Mouse (Mus musculus) embryo, embryonic 10 days (tissue): ENCODE results near the gene Trabd2b.

Experiments
- DNase-seq: peaks from one replicate; pipeline ENCODE4 v3.0.0-alpha.2; 2015; ENCODE audit warnings: low spot score

Trabd2b gene

GRCm38 (mm10) chr4:114442661-114443060, 36.1 kb downstream of the Trabd2b start:
- DNase-seq = no peak

- no peak for DNase-seq
Observed at GRCm38 (mm10) chr4:114448393-114449052, 42.0 kb downstream of the Trabd2b start.

GRCm38 (mm10) chr4:114453101-114453500, 46.6 kb downstream of the Trabd2b start:
- no peak for DNase-seq

DNA sequence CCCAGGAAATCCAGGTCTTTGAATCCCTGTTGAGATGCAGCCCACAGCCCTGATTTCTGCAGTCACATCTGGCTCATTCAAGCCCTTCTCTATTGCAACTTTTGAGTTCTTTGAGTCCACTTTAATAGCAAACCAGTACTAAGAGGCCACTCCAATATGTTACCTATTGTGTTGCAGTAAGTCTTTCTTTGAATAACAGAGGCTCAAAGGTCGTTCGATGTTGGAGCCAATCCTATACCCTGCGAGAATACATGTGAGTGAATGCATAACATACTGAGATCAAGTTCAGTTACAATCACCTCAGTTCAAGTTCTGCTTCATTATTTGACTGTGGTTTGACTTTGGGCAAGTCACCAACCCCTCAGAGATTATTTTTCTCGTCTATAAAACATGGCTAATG, 47.5 kb downstream of the Trabd2b start:
- no peak for DNase-seq

- no peak for DNase-seq
Observed at GRCm38 (mm10) chr4:114454495-114455186, 48.1 kb downstream of the Trabd2b start.

- DNase-seq = no peak
Observed at GRCm38 (mm10) chr4:114457111-114457510, 50.6 kb downstream of the Trabd2b start.

DNA sequence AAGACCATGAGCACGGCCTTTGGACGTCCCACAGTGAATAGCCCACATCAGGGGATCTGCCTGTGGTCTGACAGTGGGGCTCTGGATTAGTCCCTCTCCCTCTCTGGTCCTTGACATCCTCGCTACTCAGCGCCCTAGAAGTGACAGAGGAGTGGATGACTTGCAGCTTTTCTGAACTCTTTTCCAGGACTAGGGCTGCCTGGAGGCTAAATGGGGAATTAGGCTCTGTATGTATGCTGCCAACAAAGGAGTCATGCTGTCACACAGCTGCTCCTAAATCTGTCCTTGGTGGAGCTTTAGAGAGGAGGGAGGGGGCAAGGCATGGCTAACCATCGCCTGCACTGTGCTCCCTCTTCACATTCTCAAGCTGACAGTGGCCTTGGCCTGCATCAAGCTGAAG, 53.1 kb downstream of the Trabd2b start:
- no peak for DNase-seq

- DNase-seq = no peak
Observed at GRCm38 (mm10) chr4:114460401-114460800, 53.9 kb downstream of the Trabd2b start.

GRCm38 (mm10) chr4:114461093-114461492, 54.6 kb downstream of the Trabd2b start:
- DNase-seq = no peak

DNA sequence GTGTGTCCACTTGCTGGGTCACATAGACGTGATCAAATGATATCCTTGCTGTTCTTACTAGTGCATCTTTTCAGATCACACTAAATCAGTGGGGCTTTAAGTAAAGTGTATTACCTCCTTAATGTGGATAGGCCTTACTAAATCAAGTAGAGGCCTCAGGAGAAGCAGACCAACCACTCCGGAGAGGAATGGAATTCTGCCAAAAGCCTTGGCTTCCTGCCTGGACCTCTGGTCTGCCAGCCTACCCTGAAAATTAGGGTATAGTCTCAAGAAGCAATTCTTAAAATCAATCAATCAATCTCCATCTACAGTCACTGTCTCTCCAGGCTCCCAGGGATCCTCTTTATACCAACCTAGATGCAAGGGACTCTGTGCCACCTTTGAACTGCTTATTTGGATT, 59.1 kb downstream of the Trabd2b start:
- DNase-seq = no peak

GRCm38 (mm10) chr4:114467371-114468094, 61.0 kb downstream of the Trabd2b start:
- no peak for DNase-seq

GRCm38 (mm10) chr4:114468095-114468429, 61.5 kb downstream of the Trabd2b start:
- DNase-seq = peak; percentile 15

- no peak for DNase-seq
Observed at GRCm38 (mm10) chr4:114469881-114470280, 63.4 kb downstream of the Trabd2b start.

GRCm38 (mm10) chr4:114472143-114472542, 65.6 kb downstream of the Trabd2b start:
- peak; percentile 40 for DNase-seq

- no peak for DNase-seq
Observed at GRCm38 (mm10) chr4:114476316-114476715, 69.8 kb downstream of the Trabd2b start.

- DNase-seq = peak; percentile 47
Observed at GRCm38 (mm10) chr4:114477082-114477771, 70.7 kb downstream of the Trabd2b start.

GRCm38 (mm10) chr4:114481518-114481917, 75.0 kb downstream of the Trabd2b start:
- no peak for DNase-seq

DNA sequence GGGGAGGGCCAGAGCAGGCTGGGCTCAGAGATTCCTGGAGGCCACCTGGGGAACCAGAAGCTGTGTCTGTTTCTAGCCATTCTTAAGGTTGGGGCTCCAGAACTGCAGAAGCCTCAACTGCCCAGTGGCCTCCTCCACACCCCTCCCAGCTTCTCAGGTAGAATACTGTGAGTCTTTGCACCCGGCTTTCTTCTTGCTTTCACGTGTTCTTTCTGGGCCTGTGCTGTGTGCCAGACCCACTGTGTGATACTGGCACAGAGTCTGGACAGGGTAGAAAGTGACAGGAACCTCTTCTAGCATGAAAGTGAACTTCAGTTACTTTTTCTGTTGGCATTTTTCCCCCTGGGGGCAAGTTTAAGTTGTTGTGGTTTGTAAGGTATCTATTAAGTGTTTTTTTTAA, 77.6 kb downstream of the Trabd2b start:
- no peak for DNase-seq

DNA sequence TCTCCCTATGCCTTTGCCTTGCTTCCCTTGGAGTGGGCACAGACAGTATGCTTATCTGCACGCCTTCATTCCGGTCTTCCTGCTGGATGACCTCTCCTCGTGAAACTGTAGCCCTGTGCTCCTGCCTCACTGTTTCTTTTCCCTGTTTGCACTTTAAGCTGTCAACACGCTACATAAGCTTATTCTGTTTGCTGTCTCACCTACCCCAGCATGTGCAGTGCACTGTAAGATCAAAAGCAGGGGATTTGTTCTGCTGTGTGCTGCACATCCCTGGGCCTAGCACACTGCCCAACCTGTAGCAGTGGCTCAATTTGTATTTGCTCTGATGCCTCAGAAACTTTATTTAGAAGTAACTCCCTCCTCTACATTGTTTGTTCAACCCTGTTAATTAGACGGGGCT, 79.5 kb downstream of the Trabd2b start:
- DNase-seq = no peak

DNA sequence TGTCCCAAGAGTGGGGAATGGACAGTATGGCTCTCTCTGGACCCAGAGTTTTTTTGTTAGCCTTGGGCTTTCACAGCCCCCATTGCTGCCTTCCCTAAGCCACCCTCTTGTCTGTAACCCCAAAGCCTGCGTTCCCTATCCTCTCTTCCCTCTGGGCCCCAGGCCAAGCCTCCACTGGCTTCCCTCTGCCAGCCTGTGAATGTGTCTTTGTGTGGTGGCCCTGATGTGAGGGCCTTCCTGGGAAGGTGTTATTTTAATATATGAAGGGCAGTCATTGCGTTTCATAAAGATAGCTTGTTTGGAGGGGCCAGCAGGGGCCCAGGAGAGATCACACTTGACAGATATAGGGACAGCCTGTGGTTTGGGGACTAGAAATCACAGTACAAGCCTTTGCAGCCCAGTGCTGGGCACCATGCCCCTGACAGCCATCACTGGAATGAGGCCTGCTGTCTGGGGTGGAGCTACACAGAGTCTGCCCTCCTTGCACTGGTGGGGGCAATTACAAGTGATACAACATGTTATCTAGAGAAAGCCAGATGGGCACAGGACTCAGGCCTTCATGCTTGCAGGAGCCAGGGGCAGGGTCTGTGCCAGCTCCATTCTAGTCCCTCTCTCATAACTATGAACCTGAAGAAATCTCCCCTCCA, 80.5 kb downstream of the Trabd2b start:
- DNase-seq = no peak

GRCm38 (mm10) chr4:114487701-114488100, 81.2 kb downstream of the Trabd2b start:
- DNase-seq = no peak

- DNase-seq = peak; percentile 42
Observed at GRCm38 (mm10) chr4:114492157-114492556, 85.6 kb downstream of the Trabd2b start.
